Mouse (Mus musculus) cerebellum, postnatal 25 days (tissue): ENCODE measurements at regions not wholly inside any gene's neighbourhood (a gene's known extent, or its start where the extent isn't known, plus 50 kb on each side); places are given as distances from the start of the nearest gene placed in this dataset.

ENCODE experiments used
- DNase-seq, 2 experiments: peaks; one replicate each; pipeline ENCODE4 v3.0.0; 2021; ENCODE audit warnings: mixed read lengths in 2 of 2

GRCm38 (mm10) chr6:127349479-127350110 lies 97.0 kb upstream of the Parp11 start:
- no peak for DNase-seq

- no peak for DNase-seq
Observed at GRCm38 (mm10) chr6:127351691-127352090, 94.9 kb upstream of the Parp11 start.

DNA sequence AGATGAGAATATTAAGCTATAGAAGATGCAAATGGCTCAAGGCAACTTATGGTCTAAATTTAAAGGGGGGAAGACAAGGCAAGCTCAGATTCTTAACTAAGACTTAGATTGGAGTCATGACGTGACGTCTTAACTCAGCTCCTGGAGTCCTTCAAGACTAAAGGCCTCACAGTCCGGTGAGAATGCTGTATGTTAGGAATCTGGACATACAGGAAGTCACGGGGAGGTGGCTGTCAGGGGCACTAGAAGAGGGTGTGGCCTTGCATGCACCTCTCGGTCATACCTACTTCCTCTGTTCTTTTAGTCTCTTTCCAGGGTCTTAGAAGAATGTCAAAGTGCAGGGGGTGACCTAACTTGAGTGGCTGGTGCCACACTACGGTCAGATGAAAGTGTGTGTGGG lies 91.5 kb upstream of the Parp11 start:
- no peak for DNase-seq

DNA sequence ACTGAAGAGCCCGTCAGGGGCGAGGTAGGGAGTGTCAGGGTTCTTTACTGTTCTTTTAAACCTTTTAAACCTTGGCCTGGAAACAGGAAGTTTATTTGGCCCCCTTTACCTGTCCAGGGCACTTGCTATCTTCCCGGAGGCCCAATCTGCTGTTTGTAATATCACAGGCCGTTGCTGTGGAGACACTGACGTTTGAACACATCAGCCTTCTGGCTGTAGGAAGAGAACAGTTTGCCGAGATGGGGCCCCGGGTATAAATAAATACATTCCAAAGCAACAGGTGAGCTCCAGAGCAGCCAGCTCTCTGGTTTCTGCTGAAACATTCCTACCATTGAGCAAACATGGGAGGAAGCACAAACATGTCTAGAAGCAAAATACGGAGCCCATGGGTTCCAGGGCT lies 90.2 kb upstream of the Parp11 start:
- DNase-seq = no peak

- DNase-seq = no peak
Observed at GRCm38 (mm10) chr6:127358805-127359204, 87.8 kb upstream of the Parp11 start.

- peak; percentile 69 to 83 for DNase-seq
Observed at GRCm38 (mm10) chr6:127359391-127359874, 87.2 kb upstream of the Parp11 start.

- no peak for DNase-seq
Observed at GRCm38 (mm10) chr6:127362166-127362565, 84.5 kb upstream of the Parp11 start.

DNA sequence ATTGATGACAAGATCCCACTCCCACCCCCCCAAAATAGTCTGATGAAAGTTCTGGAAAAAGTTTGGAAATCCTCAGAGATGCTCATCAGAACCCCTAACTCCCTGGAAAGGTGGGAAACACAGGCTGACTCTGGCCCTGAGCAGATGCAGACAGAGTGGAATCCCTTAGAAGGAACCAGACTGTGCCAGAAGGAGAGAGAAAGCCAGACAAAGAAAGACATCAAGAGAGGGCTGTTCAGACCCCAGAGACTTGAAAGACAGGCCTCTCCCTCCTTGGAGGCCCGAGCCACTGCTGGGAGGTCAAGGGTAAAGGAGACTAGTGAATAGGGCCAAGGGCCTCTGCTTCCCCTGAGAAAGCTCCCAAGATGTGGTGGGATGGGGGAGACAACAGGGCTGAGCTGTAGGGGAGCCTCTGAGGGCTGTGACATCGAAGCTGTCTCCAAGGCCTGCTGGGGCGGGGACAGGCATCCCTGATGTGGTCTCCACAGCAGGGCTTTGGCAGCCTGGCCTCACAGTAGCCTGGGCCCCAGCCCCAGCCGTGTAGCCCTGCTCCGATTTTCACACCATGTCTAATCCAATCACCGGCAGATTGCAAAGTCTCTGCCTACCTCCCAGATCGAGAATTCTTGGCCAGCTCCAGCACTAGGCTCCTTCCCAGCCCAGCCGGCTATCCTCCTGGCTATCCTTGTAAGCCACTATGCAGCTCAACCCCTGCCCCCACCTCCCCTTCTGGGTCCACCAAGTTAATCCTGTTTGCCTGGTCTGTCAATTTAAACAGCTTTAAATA lies 83.5 kb upstream of the Parp11 start:
- peak in 1 of 2 experiments; percentile 27 for DNase-seq

DNA sequence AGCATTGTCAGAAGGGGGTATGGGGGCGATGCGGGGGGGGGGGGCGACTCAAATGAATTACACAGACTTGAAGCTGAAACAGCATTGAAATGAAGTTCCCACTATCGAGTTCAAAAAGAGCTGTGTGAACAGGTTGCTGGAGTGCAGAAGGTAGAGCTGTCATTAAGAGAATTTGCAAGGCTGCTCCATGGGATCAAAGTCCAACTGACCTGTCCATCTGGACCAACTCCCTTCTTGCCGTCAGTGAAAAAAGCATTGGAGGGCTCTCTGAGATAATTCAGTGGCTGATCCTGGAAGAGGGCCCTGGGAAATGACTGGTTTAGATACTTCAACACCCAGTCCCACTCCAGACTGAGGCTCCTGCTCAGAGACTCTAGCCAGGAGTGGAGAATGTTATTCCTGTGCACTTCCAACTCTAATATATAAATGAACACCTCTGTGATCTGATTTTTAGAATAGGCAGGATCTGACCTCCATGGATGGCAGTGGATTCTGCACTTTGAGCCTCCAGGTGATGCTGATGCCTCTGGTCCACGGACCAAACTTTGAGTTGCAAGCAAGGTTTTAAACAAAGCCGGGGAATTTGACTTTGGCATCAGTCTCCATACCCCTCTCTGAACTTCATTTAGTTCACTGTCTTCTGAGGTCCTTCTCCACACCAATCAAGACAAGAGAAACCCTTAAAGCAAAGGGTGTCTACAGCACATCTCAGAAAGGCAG lies 82.6 kb upstream of the Parp11 start:
- DNase-seq = no peak

GRCm38 (mm10) chr6:127364591-127365187 lies 82.0 kb upstream of the Parp11 start:
- no peak for DNase-seq

- DNase-seq = no peak
Observed at GRCm38 (mm10) chr6:127365246-127365645, 81.4 kb upstream of the Parp11 start.

- DNase-seq = no peak
Observed at GRCm38 (mm10) chr6:127365651-127366050, 81.0 kb upstream of the Parp11 start.

- no peak for DNase-seq
Observed at GRCm38 (mm10) chr6:127373052-127373451, 73.6 kb upstream of the Parp11 start.

DNA sequence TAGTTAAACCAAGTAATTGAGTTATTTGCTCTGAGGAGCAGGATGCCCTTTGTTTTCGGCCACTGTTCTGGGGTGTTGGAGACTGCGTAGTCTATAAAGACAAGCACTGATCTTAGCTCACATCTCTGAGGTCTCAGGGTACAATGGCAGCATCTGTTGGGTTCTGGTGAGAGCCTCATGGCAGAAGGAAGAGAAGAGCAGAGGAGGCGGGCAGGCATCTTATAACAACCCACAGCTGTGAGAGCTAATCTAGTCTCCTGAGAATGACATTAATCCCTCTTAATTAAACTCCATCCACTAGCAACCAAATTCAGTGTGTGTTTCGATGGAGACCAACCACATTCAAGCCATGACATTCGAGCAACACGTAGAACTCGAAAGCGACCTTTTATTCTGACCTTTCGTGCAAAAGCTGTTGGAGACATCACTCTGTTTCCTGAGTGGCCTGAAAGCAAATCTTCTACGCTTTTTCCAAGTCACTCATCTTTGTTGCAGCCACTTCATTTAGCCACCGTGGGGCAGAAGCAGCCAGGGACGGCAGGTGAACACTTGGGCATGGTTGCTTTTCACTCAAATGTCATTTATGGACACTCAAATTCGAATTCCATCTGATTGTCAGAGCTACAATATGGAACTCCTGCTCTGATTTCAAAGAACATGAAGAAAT lies 72.7 kb upstream of the Parp11 start:
- no peak for DNase-seq

GRCm38 (mm10) chr6:127374464-127375143 lies 72.0 kb upstream of the Parp11 start:
- no peak for DNase-seq

GRCm38 (mm10) chr6:127375144-127375529 lies 71.5 kb upstream of the Parp11 start:
- no peak for DNase-seq

- DNase-seq = no peak
Observed at GRCm38 (mm10) chr6:127375711-127376199, 70.9 kb upstream of the Parp11 start.

GRCm38 (mm10) chr6:127378701-127379100 lies 67.9 kb upstream of the Parp11 start:
- no peak for DNase-seq

GRCm38 (mm10) chr6:127379511-127379910 lies 67.1 kb upstream of the Parp11 start:
- DNase-seq = peak in 1 of 2 experiments; percentile 29

DNA sequence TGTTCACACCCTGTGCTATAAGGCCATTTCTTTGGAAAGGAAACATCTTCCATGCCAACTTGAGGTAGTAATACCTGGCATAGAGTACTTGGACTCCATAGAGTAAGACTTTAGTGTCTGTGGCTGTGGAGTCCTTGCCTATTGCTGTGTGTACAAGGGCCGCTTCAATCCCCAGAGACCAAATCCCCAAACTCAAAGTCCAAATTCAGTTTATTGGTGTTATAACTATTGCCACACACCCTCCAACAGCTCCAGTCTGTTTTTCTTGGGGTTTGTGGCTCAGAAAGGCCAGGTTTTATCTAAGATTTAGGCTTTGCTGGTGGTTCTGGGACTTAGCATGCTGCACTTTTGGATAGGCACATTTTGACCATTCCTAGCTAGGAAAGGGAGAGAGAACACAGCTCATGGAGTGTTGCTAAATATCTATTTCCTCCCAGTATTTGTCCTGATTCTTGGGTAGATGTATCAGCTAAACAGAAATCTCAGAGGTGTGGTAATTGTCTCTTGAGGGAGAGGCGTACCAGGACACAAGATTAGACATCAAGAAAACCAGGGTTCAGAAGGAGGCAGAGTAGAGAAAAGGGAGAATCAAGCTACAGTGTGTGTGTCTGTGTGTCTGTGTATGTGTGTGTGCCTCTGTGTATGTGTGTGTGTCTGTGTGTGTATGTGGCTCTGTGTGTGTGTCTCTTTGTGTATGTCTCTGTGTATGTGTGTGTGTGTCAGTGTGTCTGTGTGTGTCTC lies 65.3 kb upstream of the Parp11 start:
- no peak for DNase-seq
